Mouse (Mus musculus) bone marrow macrophage, adult 2 months (primary cell): ENCODE results near the gene Hist1h2ad. TPM values are rescaled to one million over a fixed set of nuclear protein-coding genes. Genes with fewer than 3 reads are reported as not detected.

Source experiments
- H3K27ac ChIP-seq: 2 replicates; pipeline ENCODE4 v1.5.1; 2012; ENCODE audit warnings: low read depth, low read length; ENCODE audit not compliant: insufficient read depth
- H3K4me1 ChIP-seq: 2 replicates; pipeline ENCODE4 v1.6.1; 2012; ENCODE audit warnings: low read length; ENCODE audit not compliant: control insufficient read depth, insufficient read depth
- H3K4me3 ChIP-seq: 2 replicates; pipeline ENCODE4 v1.5.1; 2012; ENCODE audit warnings: mild to moderate bottlenecking, low read length, moderate library complexity; ENCODE audit not compliant: insufficient read depth
- CTCF ChIP-seq: IDR thresholded peaks from 2 replicates; pipeline ENCODE4 v1.5.1; 2012; ENCODE audit warnings: low read depth, mild to moderate bottlenecking, low read length, moderate library complexity
- POLR2A ChIP-seq: IDR thresholded peaks from 2 replicates; pipeline ENCODE4 v1.6.1; 2012; ENCODE audit warnings: mild to moderate bottlenecking, low read depth, low read length, borderline replicate concordance
- polyA plus RNA-seq: library from polyadenylated mRNA; stranded (reverse); fragments of >200 nt; gene quantifications from 2 replicates; pipeline ENCODE4 v1.2.4, GENCODE M21; 2012; ENCODE audit not compliant: missing spikeins, insufficient read depth, insufficient read length

Gene Hist1h2ad
- polyA plus RNA-seq, 1 experiment, result not detected

GRCm38 (mm10) chr13:23572218-23573033 lies 1.8 kb upstream of the Hist1h2ad start:
- no peak overlapping the region; the same call in 1 of the 2 replicates for H3K4me3 ChIP-seq
- TF ChIP-seq CTCF (no peak), POLR2A (no peak)
- peaks cover 13% of the 10 kb centered on the region for H3K4me1 ChIP-seq
- peak overlapping the region; percentile 75 for H3K27ac ChIP-seq

DNA sequence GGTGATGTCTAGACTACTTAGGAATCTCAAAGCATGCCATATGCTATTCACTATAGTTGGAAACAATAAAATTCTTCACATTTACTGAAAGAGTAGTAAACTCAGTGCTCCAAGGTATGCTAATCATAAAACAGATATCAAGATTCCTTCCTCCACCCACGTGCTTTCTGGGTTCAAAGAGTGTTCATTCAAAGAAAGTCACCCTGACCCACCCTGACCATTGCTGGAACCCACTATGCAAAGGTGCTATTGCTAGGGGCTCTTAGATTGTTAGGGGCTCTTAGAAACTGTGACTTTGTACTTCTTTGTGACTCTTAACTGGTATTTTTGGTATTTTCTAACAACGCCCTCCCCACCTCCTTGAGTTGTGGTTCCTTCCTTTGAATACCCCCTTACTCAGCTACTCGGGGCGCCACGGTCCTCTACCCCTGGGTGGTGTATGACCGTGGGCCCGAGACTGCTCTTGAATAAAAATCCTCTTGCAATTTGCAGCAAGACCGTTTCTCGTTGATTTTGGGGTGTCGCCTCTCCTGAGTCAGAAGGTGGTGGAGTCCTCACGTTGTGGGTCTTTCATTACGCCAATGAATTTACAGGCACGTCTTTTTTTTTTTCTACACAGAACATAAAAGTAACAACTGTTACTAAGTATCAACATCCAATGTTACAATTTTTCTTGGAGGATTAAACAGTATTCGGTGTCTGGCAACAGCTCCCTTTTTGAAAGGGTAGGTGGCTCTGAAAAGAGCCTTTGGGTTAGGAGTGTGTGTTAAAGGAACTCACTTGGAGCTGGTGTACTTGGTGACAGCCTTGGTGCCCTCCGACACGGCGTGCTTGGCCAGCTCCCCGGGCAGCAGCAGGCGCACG lies 915 bp upstream of the Hist1h2ad start:
- H3K27ac ChIP-seq, result peak overlapping the region; percentile 81
- peak overlapping the region; percentile 53 for H3K4me3 ChIP-seq

GRCm38 (mm10) chr13:23574546-23575170 lies 477 bp downstream of the Hist1h2ad start:
- Histone ChIP-seq H3K4me3 (peak overlapping the region; percentile 42; the same call in 1 of the 2 replicates), H3K4me1 (peaks cover 13% of the 10 kb centered on the region), H3K27ac (peak overlapping the region; percentile 83)

More for the DNA sequence above, 915 bp upstream of the Hist1h2ad start:
- peaks cover 15% of the 10 kb centered on the region for H3K4me1 ChIP-seq

GRCm38 (mm10) chr13:23575271-23575851 lies 1.2 kb downstream of the Hist1h2ad start, which contains the start of gene Hist1h3d:
TSS of gene Hist1h3d (plus strand) at chr13:23575763.
- Histone ChIP-seq H3K4me3 (peak within 1 kb of the TSS; percentile 63), H3K27ac (peak within 1 kb of the TSS; percentile 83), H3K4me1 (peaks cover 10% of the 10 kb centered on the region)
- TF ChIP-seq POLR2A (no peak), CTCF (no peak)

GRCm38 (mm10) chr13:23575864-23576313 lies 1.7 kb downstream of the Hist1h2ad start:
- H3K4me1 ChIP-seq, result peaks cover 12% of the 10 kb centered on the region
- H3K4me3 ChIP-seq, result peak overlapping the region; percentile 63
- peak overlapping the region; percentile 81 for H3K27ac ChIP-seq

DNA sequence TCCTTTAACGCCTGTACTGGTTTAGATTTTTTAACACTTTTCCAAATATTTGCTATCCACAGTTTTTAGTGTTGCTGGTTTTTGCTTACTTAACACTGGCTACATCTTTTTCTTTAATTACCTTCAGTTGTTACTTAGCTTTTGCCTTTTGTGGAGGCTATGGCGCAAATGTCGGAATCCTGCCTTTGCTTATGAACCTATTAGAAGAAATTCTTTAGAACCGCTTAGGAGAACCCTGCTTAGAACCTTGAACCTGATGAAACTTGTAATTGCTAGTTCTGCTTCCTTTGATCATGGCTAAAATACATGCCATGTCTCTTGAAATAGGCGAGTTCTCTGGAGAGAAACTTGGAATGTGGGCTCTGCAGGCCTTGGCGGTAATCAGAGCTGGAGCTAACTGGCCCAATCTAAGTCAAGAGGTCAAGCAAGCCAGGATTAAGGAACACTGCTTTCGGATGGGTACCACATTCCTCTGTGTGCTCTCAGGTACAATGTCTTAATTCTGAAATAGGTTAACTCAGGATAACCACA lies 2.2 kb downstream of the Hist1h2ad start:
- TF ChIP-seq POLR2A (no peak), CTCF (no peak)
- H3K4me3 ChIP-seq, result peak overlapping the region; percentile 63
- peaks cover 12% of the 10 kb centered on the region for H3K4me1 ChIP-seq
- H3K27ac ChIP-seq, result peak overlapping the region; percentile 81

- TF ChIP-seq POLR2A (no peak), CTCF (no peak)
- H3K27ac ChIP-seq, result peak overlapping the region; percentile 81; the same call in 1 of the 2 replicates
- H3K4me3 ChIP-seq, result peak overlapping the region; percentile 63
- H3K4me1 ChIP-seq, result peaks cover 12% of the 10 kb centered on the region
These were observed 2.9 kb downstream of the Hist1h2ad start for GRCm38 (mm10) chr13:23576906-23577639.

GRCm38 (mm10) chr13:23577835-23578234 lies 3.7 kb downstream of the Hist1h2ad start:
- Histone ChIP-seq H3K4me3 (no peak overlapping the region), H3K27ac (no peak overlapping the region), H3K4me1 (peaks cover 16% of the 10 kb centered on the region)
- TF ChIP-seq POLR2A (no peak), CTCF (no peak)
